Mouse (Mus musculus) ES-E14 (cell line): ENCODE measurements around the gene Tlk1.

Experiments used
- CHD2 ChIP-seq: IDR thresholded peaks from 2 replicates; pipeline ENCODE4 v1.6.1; 2014; ENCODE audit warnings: mild to moderate bottlenecking, low read depth, low read length, inconsistent platforms
- MAFK ChIP-seq: IDR thresholded peaks from 2 replicates; pipeline ENCODE4 v1.6.1; 2014; ENCODE audit warnings: mild to moderate bottlenecking, low read depth, low read length, inconsistent platforms; ENCODE audit not compliant: insufficient read depth
- ZC3H11A ChIP-seq: IDR thresholded peaks from 2 replicates; pipeline ENCODE4 v1.6.1; 2012; ENCODE audit warnings: low read depth, mild to moderate bottlenecking, inconsistent platforms, low read length, borderline replicate concordance
- ZNF384 ChIP-seq: IDR thresholded peaks from 2 replicates; pipeline ENCODE4 v1.6.1; 2012; ENCODE audit warnings: low read depth, low read length, inconsistent platforms

GRCm38 (mm10) chr2:70751655-70752054, 73.9 kb downstream of the Tlk1 start:
- TF ChIP-seq MAFK (peak; percentile 74), ZC3H11A (no peak), ZNF384 (no peak), CHD2 (no peak)
